Mouse (Mus musculus) hindbrain, embryonic 11.5 days (tissue): ENCODE measurements around the gene Wnt10b. TPM values are rescaled to one million over a fixed set of nuclear protein-coding genes. Genes with fewer than 3 reads are reported as not detected.

ENCODE experiments used
- ATAC-seq: fragments of 200-750 bp; cut with Nextera tagmentation; 2 replicates; pipeline ENCODE4 v1.8.0; 2017; ENCODE audit warnings: mild to moderate bottlenecking, moderate TSS enrichment, moderate library complexity; ENCODE audit not compliant: low FRiP score
- DNase-seq: peaks from one replicate; pipeline ENCODE4 v3.0.0-alpha.2; 2015; ENCODE audit warnings: low spot score
- H3K27ac ChIP-seq: fragments of 300-500 bp; sonication (generic); 2 replicates; pipeline ENCODE4 v1.5.1; 2014; ENCODE audit warnings: mild to moderate bottlenecking, low read depth, low read length
- H3K27me3 ChIP-seq: fragments of 300-500 bp; sonication (generic); 2 replicates; pipeline ENCODE4 v1.6.1; 2014; ENCODE audit warnings: mild to moderate bottlenecking, low read length, moderate library complexity, mixed read lengths; ENCODE audit not compliant: control insufficient read depth, insufficient read depth
- H3K36me3 ChIP-seq: fragments of 300-500 bp; sonication (generic); 2 replicates; pipeline ENCODE4 v1.6.1; 2014; ENCODE audit warnings: mild to moderate bottlenecking, low read length, moderate library complexity, mixed read lengths; ENCODE audit not compliant: control insufficient read depth, insufficient read depth
- H3K4me1 ChIP-seq: fragments of 300-500 bp; sonication (generic); replicated peaks from 2 replicates; pipeline ENCODE4 v1.6.1; 2014; ENCODE audit warnings: low read length, mixed read lengths; ENCODE audit not compliant: control insufficient read depth, insufficient read depth
- H3K4me2 ChIP-seq: fragments of 300-500 bp; sonication (generic); replicated peaks from 2 replicates; pipeline ENCODE4 v1.6.1; 2014; ENCODE audit warnings: mild to moderate bottlenecking, low read depth, low read length
- H3K4me3 ChIP-seq: fragments of 300-500 bp; sonication (generic); 2 replicates; pipeline ENCODE4 v1.5.1; 2014; ENCODE audit warnings: low read depth, low read length
- H3K9ac ChIP-seq: fragments of 300-500 bp; sonication (generic); 2 replicates; pipeline ENCODE4 v1.6.1; 2014; ENCODE audit warnings: low read depth, low read length
- H3K9me3 ChIP-seq: fragments of 300-500 bp; sonication (generic); 2 replicates; pipeline ENCODE4 v1.6.1; 2016; ENCODE audit warnings: low read length; ENCODE audit not compliant: control insufficient read depth
- WGBS: fragments of 180-500 bp; shearing (Covaris S2); extraction: QIAGEN DNeasy Blood & Tissue Kit; methylation state at CpG from one replicate; pipeline ENCODE4 v1.1.7; 2014; 5-methylcytosine and 5-hydroxymethylcytosine counted together
- polyA plus RNA-seq: library from polyadenylated mRNA; unstranded; fragments of >200 nt; fragmentation: Nextera tagmentation; extraction: Ambion mirVana; gene quantifications from 2 replicates; pipeline ENCODE4 v1.2.1, GENCODE M21; 2014

The Wnt10b gene
- polyA plus RNA-seq, 1 experiment from 2014 or later: 0.54 TPM

DNA sequence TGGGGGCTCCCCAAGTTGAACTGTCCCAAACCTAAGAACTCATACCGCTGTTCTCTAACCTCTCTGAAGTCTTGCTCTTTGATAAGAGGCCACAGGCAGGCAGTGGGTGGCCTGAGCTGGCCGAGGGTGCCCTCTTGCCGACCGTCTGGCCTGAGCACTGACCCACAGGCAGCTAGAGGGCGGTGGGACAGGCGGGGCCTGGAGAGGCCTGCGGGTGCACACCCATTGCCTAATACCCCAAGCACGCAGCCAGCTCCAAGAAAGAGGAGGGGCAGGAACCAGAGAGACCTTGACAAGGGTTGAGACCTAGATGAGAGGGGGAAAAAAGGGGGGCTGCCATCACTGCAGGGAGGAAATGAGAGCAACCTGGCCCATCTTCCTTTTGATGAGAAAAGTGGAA, 2.1 kb upstream of the Wnt10b start:
- Histone ChIP-seq H3K27ac (no peak overlapping the region), H3K4me2 (no peak overlapping the region), H3K4me1 (peaks cover 14% of the 10 kb centered on the region), H3K36me3 (no peaks in the 10 kb centered on the region), H3K9me3 (no peaks in the 10 kb centered on the region), H3K9ac (no peak overlapping the region), H3K27me3 (peaks cover 81% of the 10 kb centered on the region), H3K4me3 (0 out of 2 replicates have a peak overlapping the region, but pooled peaks have one; percentile 8)
- no peak for DNase-seq
- no peak for ATAC-seq
- 5% methylated on average over 8 of the region's 8 CpGs for WGBS

DNA sequence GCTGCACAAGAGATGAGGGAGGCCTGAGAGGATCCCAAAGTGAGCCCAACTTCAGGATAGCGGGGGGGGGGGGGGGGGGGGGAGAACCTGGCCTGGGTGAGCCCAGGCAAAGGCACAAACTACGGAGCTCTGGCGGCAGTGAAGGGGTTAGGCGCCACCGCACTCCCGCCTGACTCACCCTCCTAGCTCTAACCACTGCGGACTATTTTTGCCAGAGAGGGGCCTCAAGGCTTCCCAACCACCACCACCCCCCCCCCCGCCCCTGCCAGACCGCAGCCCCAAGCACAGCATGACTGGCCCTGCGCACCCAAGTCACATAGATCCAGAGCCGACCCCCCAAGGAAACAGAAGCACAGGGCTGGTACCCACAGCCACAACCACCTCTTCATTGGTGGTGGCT, 856 bp upstream of the Wnt10b start:
- DNase-seq: no peak
- Histone ChIP-seq H3K36me3 (no peaks in the 10 kb centered on the region), H3K27me3 (peaks cover 89% of the 10 kb centered on the region), H3K9me3 (no peaks in the 10 kb centered on the region), H3K4me3 (no peak overlapping the region), H3K4me1 (peaks cover 14% of the 10 kb centered on the region), H3K4me2 (no peak overlapping the region), H3K9ac (no peak overlapping the region), H3K27ac (no peak overlapping the region)
- ATAC-seq: no peak
- 0% methylated on average over 10 of the region's 11 CpGs for WGBS

DNA sequence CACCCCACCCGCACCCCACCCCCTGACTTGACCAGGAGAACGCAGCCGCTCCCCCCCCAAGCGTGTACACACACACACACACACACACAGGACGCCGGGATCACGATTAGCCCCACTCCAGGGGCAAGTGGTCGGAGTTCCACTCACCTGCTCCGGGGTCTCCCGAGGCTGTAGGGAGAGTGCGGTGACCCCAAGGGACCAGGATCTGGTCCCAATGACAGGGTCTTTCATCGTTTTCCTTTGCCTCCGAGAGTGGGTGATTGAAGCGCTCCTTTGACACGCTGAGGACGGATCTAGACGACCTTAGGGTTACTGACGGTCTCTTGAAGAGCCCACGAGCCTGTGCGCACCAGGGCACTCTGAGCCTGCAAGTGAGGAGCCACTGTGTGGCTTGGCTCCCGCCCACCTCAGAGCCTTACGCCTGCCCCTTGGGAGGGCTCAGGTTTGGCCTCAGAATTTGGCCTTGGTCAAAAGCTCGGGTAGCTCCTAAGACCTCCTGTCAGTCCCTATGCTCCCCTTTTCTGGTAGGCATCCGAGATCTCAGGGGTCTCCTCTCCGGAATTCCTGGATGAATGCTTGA, 331 bp upstream of the Wnt10b start:
- H3K9me3 ChIP-seq: no peaks in the 10 kb centered on the region
- H3K4me1 ChIP-seq: peaks cover 14% of the 10 kb centered on the region
- 1% methylated on average over 22 of the region's 25 CpGs for WGBS
- peak overlapping the region; percentile 1; the same call in 1 of the 2 replicates for H3K4me3 ChIP-seq
- H3K4me2 ChIP-seq: no peak overlapping the region
- ATAC-seq (no peak), DNase-seq (peak; percentile 50)
- H3K36me3 ChIP-seq: no peaks in the 10 kb centered on the region
- H3K27ac ChIP-seq: no peak overlapping the region
- no peak overlapping the region for H3K9ac ChIP-seq
- H3K27me3 ChIP-seq: peaks cover 93% of the 10 kb centered on the region

DNA sequence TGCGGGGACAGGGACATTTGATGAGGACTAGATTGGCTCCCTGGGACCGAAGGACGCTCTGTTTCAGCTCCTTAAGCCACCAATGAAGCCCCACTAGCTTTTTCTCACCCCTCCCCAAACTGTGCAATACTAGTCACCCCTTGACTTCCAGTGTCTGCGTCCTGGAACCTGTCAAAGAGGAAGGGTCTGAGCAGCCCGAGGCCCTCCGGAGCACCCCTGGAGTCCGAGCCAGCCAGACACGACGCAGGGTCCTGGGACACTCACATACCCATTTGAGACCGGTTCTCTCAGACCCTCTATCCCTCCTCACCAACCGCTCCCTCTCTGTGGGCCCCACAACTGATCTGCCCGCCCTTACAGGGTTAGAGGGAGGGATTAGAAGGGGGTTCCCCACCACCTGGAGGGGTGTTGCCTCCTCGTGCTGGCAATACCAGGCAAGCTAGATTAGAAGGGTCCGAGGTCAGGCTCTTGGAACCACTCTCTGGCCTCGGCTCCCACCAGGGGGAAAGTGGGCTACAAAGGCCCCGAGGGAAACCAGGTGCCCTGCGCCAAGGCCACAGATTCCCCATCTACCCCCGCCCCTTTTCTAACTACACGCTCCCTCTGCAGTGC, 839 bp downstream of the Wnt10b start:
- Histone ChIP-seq H3K27ac (no peak overlapping the region), H3K9ac (no peak overlapping the region), H3K4me3 (no peak overlapping the region; the same call in 1 of the 2 replicates), H3K9me3 (no peaks in the 10 kb centered on the region), H3K4me1 (peaks cover 20% of the 10 kb centered on the region), H3K27me3 (peaks cover 99% of the 10 kb centered on the region), H3K4me2 (no peak overlapping the region), H3K36me3 (no peaks in the 10 kb centered on the region)
- DNase-seq (peak; percentile 48), ATAC-seq (no peak)
- WGBS: under 1% methylated on average over 19 of the region's 19 CpGs

DNA sequence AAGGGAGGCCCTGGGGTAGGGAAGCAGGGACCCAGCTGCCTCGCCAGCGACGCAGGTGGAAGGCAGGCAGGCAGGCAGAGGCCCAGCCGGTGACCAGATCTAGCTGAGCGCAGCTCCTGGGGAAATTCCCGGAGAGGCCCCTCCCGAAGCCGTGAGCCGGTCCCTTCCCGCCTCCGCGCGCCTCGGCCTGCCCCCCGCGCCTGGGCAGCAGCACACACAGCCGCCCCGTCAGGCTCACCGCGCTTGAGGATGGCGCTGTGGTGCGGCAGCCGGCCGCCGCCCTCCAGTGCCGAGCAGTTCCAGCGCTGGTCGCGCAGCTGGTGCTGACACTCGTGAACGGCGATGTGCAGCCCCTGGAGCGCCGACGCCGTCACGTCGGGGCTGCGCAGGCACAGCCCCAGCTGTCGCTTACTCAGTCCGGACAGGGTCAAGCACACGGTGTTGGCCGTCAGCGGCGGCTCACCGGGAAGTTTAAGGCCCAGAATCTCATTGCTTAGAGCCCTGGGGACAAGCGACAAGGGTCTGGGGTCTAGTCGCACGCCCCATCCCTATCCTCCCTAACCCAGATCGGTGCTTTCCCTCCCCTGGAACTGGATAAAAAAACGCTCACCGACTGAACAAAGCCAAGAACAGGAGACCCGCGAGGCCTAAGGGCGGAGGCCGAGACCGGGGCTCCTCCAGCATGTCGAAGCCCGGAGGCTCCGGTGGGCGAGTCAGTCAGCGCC, 1.5 kb downstream of the Wnt10b start:
- peak overlapping the region; percentile 20 for H3K4me3 ChIP-seq
- peaks cover 99% of the 10 kb centered on the region for H3K27me3 ChIP-seq
- no peaks in the 10 kb centered on the region for H3K36me3 ChIP-seq
- peak overlapping the region; percentile 21; the same call in 1 of the 2 replicates for H3K4me2 ChIP-seq
- peaks cover 20% of the 10 kb centered on the region for H3K4me1 ChIP-seq
- WGBS: under 1% methylated on average over 62 of the region's 62 CpGs
- no peak overlapping the region for H3K27ac ChIP-seq
- H3K9ac ChIP-seq: no peak overlapping the region; the same call in 1 of the 2 replicates
- no peaks in the 10 kb centered on the region for H3K9me3 ChIP-seq
- peak; percentile 37; the same call in 1 of the 2 replicates for ATAC-seq
- peak; percentile 69 for DNase-seq

DNA sequence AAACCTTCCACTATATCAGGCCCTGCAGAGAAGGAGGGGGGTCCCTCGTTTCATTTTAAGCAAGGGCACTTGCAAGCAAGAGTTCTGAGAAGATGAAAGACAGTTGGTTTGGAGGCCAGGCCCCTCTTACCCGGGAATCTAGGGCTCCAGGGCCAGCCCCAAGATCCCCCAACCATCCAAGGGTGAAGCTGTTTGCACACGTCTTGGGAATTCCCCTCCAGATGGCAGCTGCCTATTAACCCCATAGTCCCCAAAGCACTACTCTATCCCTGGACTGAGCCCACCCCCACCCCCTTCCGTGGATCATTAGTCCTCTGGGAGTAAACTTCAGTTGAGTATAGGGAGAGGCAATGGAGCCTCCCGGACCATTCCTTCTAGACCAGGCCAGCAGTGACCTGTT, 2.4 kb downstream of the Wnt10b start:
- no peaks in the 10 kb centered on the region for H3K36me3 ChIP-seq
- no peak overlapping the region for H3K4me2 ChIP-seq
- DNase-seq (peak; percentile 30), ATAC-seq (no peak)
- H3K27ac ChIP-seq: no peak overlapping the region
- H3K4me1 ChIP-seq: peaks cover 20% of the 10 kb centered on the region
- H3K9ac ChIP-seq: no peak overlapping the region
- 2% methylated on average over 5 of the region's 5 CpGs for WGBS
- H3K4me3 ChIP-seq: no peak overlapping the region
- H3K27me3 ChIP-seq: peaks cover 98% of the 10 kb centered on the region
- H3K9me3 ChIP-seq: no peaks in the 10 kb centered on the region

DNA sequence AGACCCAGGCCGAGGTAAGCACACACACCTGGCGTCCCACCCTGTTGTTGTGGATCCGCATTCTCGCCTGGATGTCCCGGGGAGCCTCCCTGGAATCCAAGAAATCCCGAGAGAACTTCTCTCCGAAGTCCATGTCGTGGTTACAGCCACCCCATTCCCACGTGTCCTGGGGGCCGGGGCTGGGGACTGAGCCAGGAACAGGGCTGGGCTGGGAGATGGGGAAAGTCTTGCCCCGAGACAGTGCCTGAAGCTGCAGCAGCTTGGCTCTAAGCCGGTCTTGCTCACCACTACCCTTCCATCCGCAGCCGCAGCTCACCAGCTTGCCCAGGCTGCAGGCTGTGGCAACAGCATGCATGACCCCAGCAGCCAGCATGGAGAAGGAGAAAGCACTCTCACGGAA, 3.9 kb downstream of the Wnt10b start:
- H3K27me3 ChIP-seq: peaks cover 92% of the 10 kb centered on the region
- H3K9me3 ChIP-seq: no peaks in the 10 kb centered on the region
- H3K4me2 ChIP-seq: no peak overlapping the region
- no peak for ATAC-seq
- H3K4me3 ChIP-seq: no peak overlapping the region
- no peak overlapping the region for H3K27ac ChIP-seq
- DNase-seq: peak; percentile 20
- no peaks in the 10 kb centered on the region for H3K36me3 ChIP-seq
- WGBS: 5% methylated on average over 15 of the region's 15 CpGs
- peaks cover 20% of the 10 kb centered on the region for H3K4me1 ChIP-seq
- H3K9ac ChIP-seq: no peak overlapping the region

DNA sequence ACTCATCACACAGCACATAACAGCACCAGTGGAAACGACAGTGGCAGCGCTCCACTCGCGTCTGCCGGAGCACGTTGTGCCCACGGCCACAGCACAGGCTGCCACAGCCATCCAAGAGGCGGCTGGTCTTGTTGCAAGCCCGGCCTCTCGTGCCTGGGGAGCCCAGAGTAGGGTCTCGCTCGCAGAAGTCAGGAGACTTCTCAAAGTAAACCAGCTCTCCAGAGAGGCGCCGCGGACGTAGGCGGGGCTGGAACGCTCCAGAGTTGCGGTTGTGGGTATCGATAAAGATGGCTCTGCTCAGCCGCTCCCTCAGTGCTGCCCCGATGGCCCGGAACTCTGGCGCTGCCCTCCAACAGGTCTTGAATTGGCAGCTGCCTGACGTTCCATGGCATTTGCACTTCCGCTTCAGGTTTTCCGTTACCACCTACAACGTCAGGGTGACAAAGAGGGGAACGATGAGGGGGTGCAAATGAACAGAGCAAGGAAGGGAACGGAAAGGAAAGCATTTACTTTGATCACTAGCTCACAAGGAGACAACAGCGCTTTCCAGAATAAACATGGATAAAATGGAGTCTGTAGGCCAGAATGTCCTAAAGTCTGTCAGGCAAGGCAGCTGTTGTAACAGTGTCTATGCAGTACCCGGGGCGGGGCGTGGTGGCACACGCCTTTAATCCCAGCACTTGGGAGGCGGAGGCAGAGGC, 5.3 kb downstream of the Wnt10b start:
- ATAC-seq: no peak
- Histone ChIP-seq H3K36me3 (no peaks in the 10 kb centered on the region), H3K9ac (no peak overlapping the region; the same call in 1 of the 2 replicates), H3K9me3 (no peaks in the 10 kb centered on the region), H3K27ac (no peak overlapping the region), H3K27me3 (peaks cover 77% of the 10 kb centered on the region), H3K4me3 (peak overlapping the region; percentile 20; the same call in 1 of the 2 replicates), H3K4me2 (peak overlapping the region; percentile 8), H3K4me1 (peaks cover 17% of the 10 kb centered on the region)
- DNase-seq: peak; percentile 54
- 2% methylated on average over 36 of the region's 36 CpGs for WGBS
